Mouse (Mus musculus) MEL (cell line): ENCODE measurements at regions not wholly inside any gene's neighbourhood (a gene's known extent, or its start where the extent isn't known, plus 50 kb on each side); places are given as distances from the start of the nearest gene placed in this dataset.
A peak's percentile ranks its signal among the peaks of the same experiment; 100 is the strongest.

Source experiments
- DNase-seq: peaks from one replicate; pipeline ENCODE4 v3.0.0; 2011; ENCODE audit warnings: low read depth, low spot score
- H3K27ac ChIP-seq: 2 replicates; pipeline ENCODE4 v1.5.1; 2012; ENCODE audit warnings: low read depth, mild to moderate bottlenecking, control low read depth, low read length, moderate library complexity; ENCODE audit not compliant: control insufficient read depth
- H3K27me3 ChIP-seq, 2 experiments: fragments of 150-350 bp in 1 of 2; sonication (generic) in 1 of 2; 2 replicates each; pipeline ENCODE4 v1.6.1; 2012; ENCODE audit warnings: low read length in 2 of 2, mild to moderate bottlenecking in 2 of 2, improper control_type of control experiment in 1 of 2, moderate library complexity in 1 of 2; ENCODE audit not compliant: insufficient read depth in 2 of 2, control insufficient read depth in 1 of 2
- H3K36me3 ChIP-seq, 2 experiments: 2 replicates each; pipeline ENCODE4 v1.6.1; 2012 to 2014; ENCODE audit warnings: low read length in 2 of 2, improper control_type of control experiment in 1 of 2, inconsistent platforms in 1 of 2, mild to moderate bottlenecking in 1 of 2; ENCODE audit not compliant: insufficient read depth in 2 of 2, control insufficient read depth in 1 of 2
- H3K4me1 ChIP-seq, 2 experiments: fragments of 150-350 bp in 1 of 2; sonication (generic) in 1 of 2; 2 replicates each; pipeline ENCODE4 v1.6.1; 2012; ENCODE audit warnings: low read length in 2 of 2, improper control_type of control experiment in 1 of 2, mild to moderate bottlenecking in 1 of 2; ENCODE audit not compliant: insufficient read depth in 2 of 2, control insufficient read depth in 1 of 2
- H3K4me3 ChIP-seq, 2 experiments: fragments of 150-350 bp in 1 of 2; sonication (generic) in 1 of 2; 2 replicates each; pipeline ENCODE4 v1.5.1; 2012; ENCODE audit warnings: low read depth in 2 of 2, low read length in 2 of 2, mild to moderate bottlenecking in 2 of 2, moderate library complexity in 2 of 2, control low read depth in 1 of 2, improper control_type of control experiment in 1 of 2; ENCODE audit not compliant: control insufficient read depth in 1 of 2, insufficient read depth in 1 of 2
- H3K79me2 ChIP-seq: 2 replicates; pipeline ENCODE4 v1.6.1; 2012; ENCODE audit warnings: mild to moderate bottlenecking, low read length, moderate library complexity; ENCODE audit not compliant: control insufficient read depth, poor library complexity, insufficient read depth
- H3K9ac ChIP-seq: 2 replicates; pipeline ENCODE4 v1.6.1; 2012; ENCODE audit warnings: low read depth, mild to moderate bottlenecking, control low read depth, low read length, moderate library complexity; ENCODE audit not compliant: control insufficient read depth, poor library complexity, severe bottlenecking
- H3K9me3 ChIP-seq: fragments of 150-350 bp; sonication (generic); replicated peaks from 2 replicates; pipeline ENCODE4 v1.6.1; 2012; ENCODE audit warnings: mild to moderate bottlenecking, low read length, improper control_type of control experiment, moderate library complexity; ENCODE audit not compliant: insufficient read depth
- BHLHE40 ChIP-seq: IDR thresholded peaks from 2 replicates; pipeline ENCODE4 v1.6.1; 2012; ENCODE audit warnings: low read depth, mild to moderate bottlenecking, inconsistent platforms, low read length, improper control_type of control experiment, borderline replicate concordance
- CTCF ChIP-seq, 3 experiments: IDR thresholded peaks in 2 of 3; conservative IDR thresholded peaks in 1 of 3; 2 replicates each; pipeline ENCODE4 v1.5.1; 2011 to 2012; ENCODE audit warnings: low read length in 3 of 3, low read depth in 2 of 3, mild to moderate bottlenecking in 2 of 3, improper control_type of control experiment in 1 of 3, inconsistent platforms in 1 of 3, mixed read lengths in 1 of 3, moderate library complexity in 1 of 3; ENCODE audit not compliant: control insufficient read depth in 1 of 3, insufficient read depth in 1 of 3, poor library complexity in 1 of 3, severe bottlenecking in 1 of 3
- GATA1 ChIP-seq: IDR thresholded peaks from 2 replicates; pipeline ENCODE4 v1.6.1; 2011; ENCODE audit warnings: low read depth, low read length, improper control_type of control experiment
- HCFC1 ChIP-seq: IDR thresholded peaks from 2 replicates; pipeline ENCODE4 v1.6.1; 2012; ENCODE audit warnings: low read depth, mild to moderate bottlenecking, inconsistent platforms, low read length, improper control_type of control experiment, moderate library complexity
- JUND ChIP-seq: IDR thresholded peaks from 2 replicates; pipeline ENCODE4 v1.6.1; 2011; ENCODE audit warnings: low read depth, mild to moderate bottlenecking, improper control_type of control experiment, low read length
- KAT2A ChIP-seq: conservative IDR thresholded peaks from 2 replicates; pipeline ENCODE4 v1.6.1; 2012; ENCODE audit warnings: low read depth, low read length, improper control_type of control experiment, inconsistent platforms
- MAFK ChIP-seq: IDR thresholded peaks from 2 replicates; pipeline ENCODE4 v1.6.1; 2011; ENCODE audit warnings: low read depth, mild to moderate bottlenecking, low read length, improper control_type of control experiment, borderline replicate concordance
- MAZ ChIP-seq: IDR thresholded peaks from 2 replicates; pipeline ENCODE4 v1.6.1; 2012; ENCODE audit warnings: low read depth, mild to moderate bottlenecking, inconsistent platforms, low read length, improper control_type of control experiment
- MYB ChIP-seq: IDR thresholded peaks from 2 replicates; pipeline ENCODE4 v1.6.1; 2011; ENCODE audit warnings: mild to moderate bottlenecking, low read depth, low read length, improper control_type of control experiment
- MYC ChIP-seq: IDR thresholded peaks from 2 replicates; pipeline ENCODE4 v1.6.1; 2011; ENCODE audit warnings: low read depth, mild to moderate bottlenecking, low read length, improper control_type of control experiment, moderate library complexity
- RCOR1 ChIP-seq: IDR thresholded peaks from 2 replicates; pipeline ENCODE4 v1.6.1; 2012; ENCODE audit warnings: low read depth, mild to moderate bottlenecking, inconsistent platforms, low read length, improper control_type of control experiment
- SMC3 ChIP-seq: IDR thresholded peaks from 2 replicates; pipeline ENCODE4 v1.6.1; 2011; ENCODE audit warnings: low read depth, low read length, improper control_type of control experiment
- TAL1 ChIP-seq: IDR thresholded peaks from 2 replicates; pipeline ENCODE4 v1.6.1; 2012; ENCODE audit warnings: mild to moderate bottlenecking, inconsistent platforms, low read length, moderate library complexity, mixed read lengths
- TBP ChIP-seq: IDR thresholded peaks from 2 replicates; pipeline ENCODE4 v1.8.0; 2011; ENCODE audit warnings: low read depth, low read length, improper control_type of control experiment
- UBTF ChIP-seq: IDR thresholded peaks from 2 replicates; pipeline ENCODE4 v1.6.1; 2012; ENCODE audit warnings: low read depth, mild to moderate bottlenecking, inconsistent platforms, low read length, improper control_type of control experiment, moderate library complexity, borderline replicate concordance; ENCODE audit not compliant: insufficient read depth
- USF1 ChIP-seq: IDR thresholded peaks from 2 replicates; pipeline ENCODE4 v1.6.1; 2014; ENCODE audit warnings: low read depth, mild to moderate bottlenecking, inconsistent platforms, low read length, improper control_type of control experiment, moderate library complexity

GRCm38 (mm10) chr9:47054595-47054994 is 56.1 kb downstream of the Gm4791 start:
- H3K9me3 ChIP-seq: no peaks in the 10 kb centered on the region
- H3K79me2 ChIP-seq: no peaks in the 10 kb centered on the region
- TF ChIP-seq TBP: no peak
- TF ChIP-seq MAFK: no peak
- no peak for TF ChIP-seq JUND
- TF ChIP-seq CTCF (IDR thresholded peaks at IDR 0.05 in 2 of 3, conservative IDR thresholded peaks at IDR 0.05 in 1 of 3; ENCODE audit: control insufficient read depth in 1 of 3, insufficient read depth in 1 of 3, low read depth in 2 of 3, low read length in 3 of 3, poor library complexity in 1 of 3, severe bottlenecking in 1 of 3): 0 out of 6 replicates have a peak, but pooled peaks of 1 of the 3 experiments have one; percentile 3

DNA sequence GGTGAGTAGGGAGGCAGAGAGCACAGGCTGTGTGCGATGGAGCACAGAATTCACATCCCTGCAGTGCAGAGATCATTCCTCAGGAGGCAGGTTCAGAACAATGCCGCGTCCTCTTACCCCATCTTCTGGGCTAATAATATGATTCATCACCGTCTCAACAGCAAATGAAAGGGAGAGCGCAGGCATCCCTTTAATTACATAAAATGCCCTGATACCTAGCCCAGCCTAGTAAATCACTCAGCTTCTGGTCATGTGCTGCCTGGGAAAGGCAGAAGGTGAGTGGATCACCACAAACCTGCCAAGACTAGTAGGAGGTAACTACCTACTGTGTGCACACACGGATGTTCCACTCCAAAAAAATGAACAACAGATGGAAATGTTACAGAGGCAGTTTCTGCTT is 57.0 kb downstream of the Gm4791 start:
- no peak for TF ChIP-seq TBP
- no peak for TF ChIP-seq SMC3
- no peak for TF ChIP-seq MAZ
- TF ChIP-seq RCOR1: no peak
- no peak for TF ChIP-seq MYB
- no peak for TF ChIP-seq MAFK
- TF ChIP-seq JUND: no peak
- TF ChIP-seq UBTF: no peak
- no peak for TF ChIP-seq GATA1
- TF ChIP-seq MYC: no peak
- TF ChIP-seq CTCF (IDR thresholded peaks at IDR 0.05 in 2 of 3, conservative IDR thresholded peaks at IDR 0.05 in 1 of 3; ENCODE audit: control insufficient read depth in 1 of 3, insufficient read depth in 1 of 3, low read depth in 2 of 3, low read length in 3 of 3, poor library complexity in 1 of 3, severe bottlenecking in 1 of 3): no peak
- TF ChIP-seq HCFC1: no peak
- TF ChIP-seq USF1: no peak
- TF ChIP-seq TAL1: no peak
- TF ChIP-seq BHLHE40: no peak
- no peak for TF ChIP-seq KAT2A
- no peak for DNase-seq
- Histone ChIP-seq H3K27ac (no peak overlapping the region), H3K27me3 (no peaks in the 10 kb centered on the region), H3K79me2 (no peaks in the 10 kb centered on the region), H3K9ac (no peak overlapping the region), H3K9me3 (no peaks in the 10 kb centered on the region), H3K4me1 (no peaks in the 10 kb centered on the region), H3K36me3 (no peaks in the 10 kb centered on the region), H3K4me3 (no peak overlapping the region)

More at GRCm38 (mm10) chr9:47054595-47054994, 56.1 kb downstream of the Gm4791 start:
- Histone ChIP-seq H3K4me1 (no peaks in the 10 kb centered on the region), H3K4me3 (no peak overlapping the region), H3K9ac (no peak overlapping the region), H3K27ac (no peak overlapping the region), H3K27me3 (no peaks in the 10 kb centered on the region), H3K36me3 (no peaks in the 10 kb centered on the region)
- DNase-seq: no peak
